Mouse (Mus musculus) ES-E14 (cell line): ENCODE data around the gene Slit2.

Experiments used
- CHD2 ChIP-seq: IDR thresholded peaks from 2 replicates; pipeline ENCODE4 v1.6.1; 2014; ENCODE audit warnings: mild to moderate bottlenecking, low read depth, low read length, inconsistent platforms
- HCFC1 ChIP-seq: IDR thresholded peaks from 2 replicates; pipeline ENCODE4 v1.6.1; 2012; ENCODE audit warnings: low read length, inconsistent platforms, borderline replicate concordance; ENCODE audit not compliant: insufficient read depth
- MAFK ChIP-seq: IDR thresholded peaks from 2 replicates; pipeline ENCODE4 v1.6.1; 2014; ENCODE audit warnings: mild to moderate bottlenecking, low read depth, low read length, inconsistent platforms; ENCODE audit not compliant: insufficient read depth
- ZC3H11A ChIP-seq: IDR thresholded peaks from 2 replicates; pipeline ENCODE4 v1.6.1; 2012; ENCODE audit warnings: low read depth, mild to moderate bottlenecking, inconsistent platforms, low read length, borderline replicate concordance
- ZNF384 ChIP-seq: IDR thresholded peaks from 2 replicates; pipeline ENCODE4 v1.6.1; 2012; ENCODE audit warnings: low read depth, low read length, inconsistent platforms

DNA sequence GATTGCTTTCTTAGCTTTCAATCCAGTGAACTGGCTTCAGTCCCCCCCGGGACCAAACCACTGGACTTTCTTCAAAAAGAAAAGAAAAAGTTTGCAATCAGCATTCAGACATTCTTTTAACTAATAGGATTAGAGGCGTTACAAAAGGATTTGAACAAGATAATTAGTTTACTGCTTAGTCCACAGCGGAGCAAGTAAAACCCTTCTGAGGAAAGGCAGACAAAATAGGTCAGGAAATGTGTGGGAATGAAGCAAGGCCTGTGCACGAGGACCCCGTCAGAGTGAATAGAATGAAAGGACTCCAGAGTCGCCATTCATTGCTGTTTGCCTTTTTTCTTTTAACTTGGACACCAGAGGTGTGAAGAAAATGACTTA, 156.5 kb downstream of the Slit2 start:
- no peak for TF ChIP-seq CHD2
- TF ChIP-seq ZNF384: no peak
- no peak for TF ChIP-seq ZC3H11A
- TF ChIP-seq MAFK: no peak
- no peak for TF ChIP-seq HCFC1
